Mouse (Mus musculus): ENCODE measurements at regions not wholly inside any gene's neighbourhood (a gene's known extent, or its start where the extent isn't known, plus 50 kb on each side); places are given as distances from the start of the nearest gene placed in this dataset.

- TF ChIP-seq EP300 (IDR thresholded peaks at IDR 0.05; ENCODE audit: insufficient read depth, low read depth, low read length) (no peak), CTCF (IDR thresholded peaks at IDR 0.05; ENCODE audit: low read depth, low read length) (no peak)
These were observed 144.1 kb upstream of the Phyhipl start for GRCm38 (mm10) chr10:70799906-70800305.

All from ES-Bruce4 (cell line).